Mouse (Mus musculus): ENCODE measurements at regions not wholly inside any gene's neighbourhood (a gene's known extent, or its start where the extent isn't known, plus 50 kb on each side); places are given as distances from the start of the nearest gene placed in this dataset.

DNA sequence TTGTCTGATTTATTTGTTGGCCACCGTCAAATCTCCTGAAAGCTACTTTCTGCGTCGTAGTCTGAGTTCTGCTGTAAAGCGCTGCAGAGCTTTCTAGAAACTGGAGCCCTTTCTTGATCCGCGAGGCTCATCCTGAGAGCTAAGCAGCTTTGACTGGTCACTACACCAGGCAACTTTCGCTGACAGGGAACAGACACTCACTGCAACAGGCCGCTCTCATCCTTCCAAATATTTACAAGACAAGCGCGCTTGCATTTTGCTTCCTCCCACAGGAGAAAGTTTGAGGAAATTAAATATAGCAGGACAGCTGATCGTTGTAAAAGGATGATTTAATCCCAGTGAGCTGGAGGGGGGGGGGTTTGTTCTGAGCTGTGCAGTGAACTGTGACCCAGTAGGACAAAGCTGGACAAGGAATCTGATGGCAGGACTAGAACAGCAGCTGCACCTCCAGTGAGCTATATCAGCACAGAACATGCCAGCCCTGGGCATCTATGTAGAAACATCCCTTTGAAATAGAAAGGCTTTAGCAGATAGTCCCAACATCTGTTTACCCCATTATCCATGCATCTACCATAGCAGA lies 85.4 kb upstream of the Gas1 start:
- Histone ChIP-seq H3K4me1 (ENCODE audit: insufficient read depth) (no peaks in the 10 kb centered on the region), H3K4me2 (ENCODE audit: low read depth) (no peak overlapping the region), H3K36me3 (ENCODE audit: insufficient read depth) (no peaks in the 10 kb centered on the region), H3K9me3 (ENCODE audit: low read length) (no peaks in the 10 kb centered on the region), H3K27ac (ENCODE audit: low read depth, low read length) (no peak overlapping the region), H3K27me3 (ENCODE audit: insufficient read depth, low read length) (no peaks in the 10 kb centered on the region), H3K9ac (no peak overlapping the region), H3K4me3 (ENCODE audit: low read depth, low read length) (no peak overlapping the region)
- TF ChIP-seq CTCF (IDR thresholded peaks at IDR 0.05; ENCODE audit: low read depth) = no peak
- 84% methylated on average over 11 of the region's 11 CpGs for WGBS
- ATAC-seq (no peak), DNase-seq (no peak)

DNA sequence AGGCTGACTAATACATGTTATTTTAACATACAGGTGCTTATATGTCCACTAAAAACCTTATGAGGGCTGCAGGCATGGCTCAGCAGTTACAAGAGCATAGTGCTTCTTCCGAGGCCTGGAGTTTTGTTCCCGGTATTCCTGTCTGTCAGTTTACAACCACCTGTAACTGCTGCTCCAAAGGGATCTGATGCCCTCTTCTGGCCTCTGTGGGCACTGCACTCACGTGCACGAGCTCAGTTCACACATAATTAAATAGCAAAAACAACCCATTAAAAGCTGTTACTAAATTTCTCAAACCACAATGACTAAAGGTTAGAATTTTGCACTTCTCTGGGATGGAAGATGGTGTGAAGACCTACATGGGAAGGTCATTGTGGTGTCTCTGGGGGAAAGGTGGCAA lies 87.3 kb upstream of the Gas1 start:
- Histone ChIP-seq H3K4me3 (ENCODE audit: low read depth, low read length) (no peak overlapping the region), H3K27me3 (ENCODE audit: insufficient read depth, low read length) (no peaks in the 10 kb centered on the region), H3K27ac (ENCODE audit: low read depth, low read length) (no peak overlapping the region), H3K9me3 (ENCODE audit: low read length) (no peaks in the 10 kb centered on the region), H3K9ac (no peak overlapping the region), H3K36me3 (ENCODE audit: insufficient read depth) (no peaks in the 10 kb centered on the region), H3K4me2 (ENCODE audit: low read depth) (no peak overlapping the region), H3K4me1 (ENCODE audit: insufficient read depth) (no peaks in the 10 kb centered on the region)
- 95% methylated on average over 4 of the region's 4 CpGs for WGBS
- no peak for TF ChIP-seq CTCF (IDR thresholded peaks at IDR 0.05; ENCODE audit: low read depth)
- ATAC-seq = no peak
- DNase-seq = no peak

DNA sequence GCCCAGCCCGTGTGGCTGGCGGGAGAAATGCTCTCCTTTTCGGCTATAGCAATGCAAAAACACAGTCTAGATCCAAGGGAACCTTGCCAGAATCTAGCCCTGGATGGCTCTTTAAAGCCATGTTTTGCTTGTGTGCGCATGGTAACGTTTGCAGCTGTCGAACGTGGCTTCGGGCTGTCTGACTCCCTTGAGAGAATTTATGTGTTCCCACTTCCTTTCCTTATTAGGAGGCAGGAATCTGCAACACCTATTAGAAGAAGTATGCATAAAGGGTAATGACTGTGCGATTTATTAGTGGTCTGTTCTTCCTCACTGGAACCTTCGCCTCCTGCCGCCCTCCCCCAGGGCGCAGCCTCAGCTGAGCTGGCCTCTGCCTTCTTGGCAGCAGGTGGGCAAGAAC lies 90.4 kb upstream of the Gas1 start:
- no peaks in the 10 kb centered on the region for H3K36me3 ChIP-seq (ENCODE audit: insufficient read depth)
- 0 out of 2 replicates have a peak overlapping the region, but pooled peaks have one; percentile 8 for H3K4me2 ChIP-seq (ENCODE audit: low read depth)
- ATAC-seq = peak; percentile 47; the same call in 1 of the 2 replicates
- no peaks in the 10 kb centered on the region for H3K9me3 ChIP-seq (ENCODE audit: low read length)
- no peak overlapping the region for H3K27ac ChIP-seq (ENCODE audit: low read depth, low read length)
- H3K9ac ChIP-seq = no peak overlapping the region
- 40% methylated on average over 12 of the region's 12 CpGs for WGBS
- H3K4me1 ChIP-seq (ENCODE audit: insufficient read depth) = no peaks in the 10 kb centered on the region
- H3K27me3 ChIP-seq (ENCODE audit: insufficient read depth, low read length) = no peaks in the 10 kb centered on the region
- TF ChIP-seq CTCF (IDR thresholded peaks at IDR 0.05; ENCODE audit: low read depth) = no peak
- H3K4me3 ChIP-seq (ENCODE audit: low read depth, low read length) = no peak overlapping the region
- DNase-seq = peak; percentile 51

DNA sequence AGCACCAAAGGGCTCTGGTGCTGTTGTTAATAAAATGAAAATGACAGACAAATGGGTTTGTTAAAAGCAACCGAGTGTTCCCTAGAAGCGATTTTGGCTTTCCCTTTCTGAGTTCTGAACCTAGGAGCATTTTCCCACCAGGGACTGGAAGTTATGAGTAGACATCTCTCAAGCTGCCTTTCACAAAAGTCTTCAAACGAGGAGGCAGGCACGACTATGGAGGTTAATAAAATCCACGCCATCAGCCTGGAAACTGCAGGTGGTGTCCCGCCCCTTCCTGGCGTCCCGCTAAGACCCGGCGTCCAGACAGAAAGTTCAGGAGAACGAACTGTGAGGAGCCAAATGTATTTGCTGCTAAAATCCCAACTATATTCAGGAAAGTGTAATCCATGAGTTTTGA lies 91.1 kb upstream of the Gas1 start:
- no peaks in the 10 kb centered on the region for H3K9me3 ChIP-seq (ENCODE audit: low read length)
- no peak for TF ChIP-seq CTCF (IDR thresholded peaks at IDR 0.05; ENCODE audit: low read depth)
- no peak overlapping the region for H3K9ac ChIP-seq
- H3K27ac ChIP-seq (ENCODE audit: low read depth, low read length) = no peak overlapping the region
- no peaks in the 10 kb centered on the region for H3K27me3 ChIP-seq (ENCODE audit: insufficient read depth, low read length)
- ATAC-seq = no peak
- no peaks in the 10 kb centered on the region for H3K4me1 ChIP-seq (ENCODE audit: insufficient read depth)
- no peak overlapping the region for H3K4me3 ChIP-seq (ENCODE audit: low read depth, low read length)
- DNase-seq = no peak
- WGBS = 79% methylated on average over 11 of the region's 11 CpGs
- H3K4me2 ChIP-seq (ENCODE audit: low read depth) = no peak overlapping the region
- no peaks in the 10 kb centered on the region for H3K36me3 ChIP-seq (ENCODE audit: insufficient read depth)

DNA sequence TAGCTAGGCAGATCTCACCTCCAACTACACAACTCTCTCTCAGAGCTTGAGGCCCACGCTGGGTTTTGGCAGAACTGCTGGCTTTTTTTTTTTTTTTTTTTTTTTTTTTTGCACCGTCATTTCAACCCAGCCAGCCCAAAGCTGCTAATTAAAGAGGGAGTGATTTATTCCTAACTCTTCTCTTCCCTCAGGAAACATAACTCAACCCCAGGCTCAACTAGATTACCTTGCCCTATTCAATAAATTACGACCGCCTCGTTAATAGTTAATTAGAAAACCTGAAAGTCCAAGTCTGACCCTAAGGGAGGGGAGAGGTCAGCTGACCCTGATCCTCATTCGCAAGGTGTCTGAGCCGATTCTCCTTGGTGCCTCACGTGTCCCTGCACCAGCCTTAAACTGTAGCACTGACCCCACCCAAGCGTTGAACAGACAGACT lies 92.3 kb upstream of the Gas1 start:
- 41% methylated on average over 9 of the region's 9 CpGs for WGBS
- Histone ChIP-seq H3K9me3 (ENCODE audit: low read length) (no peaks in the 10 kb centered on the region; the same call in 1 of the 2 replicates), H3K27me3 (ENCODE audit: insufficient read depth, low read length) (no peaks in the 10 kb centered on the region), H3K27ac (ENCODE audit: low read depth, low read length) (no peak overlapping the region), H3K4me1 (ENCODE audit: insufficient read depth) (no peaks in the 10 kb centered on the region), H3K9ac (no peak overlapping the region), H3K4me2 (ENCODE audit: low read depth) (no peak overlapping the region), H3K4me3 (ENCODE audit: low read depth, low read length) (no peak overlapping the region), H3K36me3 (ENCODE audit: insufficient read depth) (no peaks in the 10 kb centered on the region)
- no peak for DNase-seq
- TF ChIP-seq CTCF (IDR thresholded peaks at IDR 0.05; ENCODE audit: low read depth) = no peak
- no peak for ATAC-seq

DNA sequence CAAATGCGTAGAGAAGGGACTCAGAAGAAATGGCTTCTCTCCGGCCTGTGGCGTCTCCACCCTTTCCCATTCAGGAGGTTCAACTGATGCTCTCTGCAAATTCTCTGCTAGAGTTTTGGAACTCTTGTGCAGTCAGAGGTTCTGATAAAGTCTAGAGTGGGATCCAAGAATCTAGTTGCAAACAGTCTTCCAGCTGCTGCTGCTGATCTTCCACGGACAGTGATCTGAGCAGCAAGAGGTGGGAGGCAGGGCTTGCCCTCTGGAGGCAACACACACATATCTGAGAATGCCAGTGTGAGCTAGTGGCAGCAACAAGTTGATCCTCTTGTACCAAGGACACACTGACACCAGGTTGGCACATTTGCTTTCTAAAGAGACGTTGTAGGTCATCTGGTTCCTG lies 93.4 kb upstream of the Gas1 start:
- Histone ChIP-seq H3K9me3 (ENCODE audit: low read length) (no peaks in the 10 kb centered on the region; the same call in 1 of the 2 replicates), H3K27me3 (ENCODE audit: insufficient read depth, low read length) (no peaks in the 10 kb centered on the region), H3K36me3 (ENCODE audit: insufficient read depth) (no peaks in the 10 kb centered on the region), H3K4me2 (ENCODE audit: low read depth) (no peak overlapping the region), H3K27ac (ENCODE audit: low read depth, low read length) (no peak overlapping the region), H3K9ac (no peak overlapping the region), H3K4me1 (ENCODE audit: insufficient read depth) (no peaks in the 10 kb centered on the region), H3K4me3 (ENCODE audit: low read depth, low read length) (no peak overlapping the region)
- no peak for ATAC-seq
- no peak for TF ChIP-seq CTCF (IDR thresholded peaks at IDR 0.05; ENCODE audit: low read depth)
- 90% methylated on average over 5 of the region's 5 CpGs for WGBS
- no peak for DNase-seq

DNA sequence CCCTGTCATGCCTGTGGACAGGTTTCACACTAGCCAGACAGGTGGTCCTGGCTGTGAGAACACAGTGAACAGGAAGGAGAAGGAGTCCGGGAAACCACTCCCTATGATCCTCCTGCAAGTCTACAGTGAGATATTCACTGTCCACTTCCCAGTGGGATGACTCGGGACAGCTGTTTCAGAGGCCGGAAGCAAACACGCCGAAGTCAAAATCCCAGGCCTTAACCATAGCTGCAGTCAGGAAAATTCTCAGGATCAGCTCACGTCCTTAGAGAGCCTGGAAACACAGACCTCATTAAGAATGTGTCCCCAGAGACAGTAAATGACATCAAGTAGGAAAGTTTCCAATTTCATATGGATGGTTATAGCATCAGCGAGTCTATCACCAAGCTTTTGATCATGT lies 96.2 kb upstream of the Gas1 start:
- 92% methylated on average over 7 of the region's 7 CpGs for WGBS
- no peak overlapping the region for H3K4me2 ChIP-seq (ENCODE audit: low read depth)
- no peak overlapping the region for H3K4me3 ChIP-seq (ENCODE audit: low read depth, low read length)
- H3K27ac ChIP-seq (ENCODE audit: low read depth, low read length) = no peak overlapping the region
- H3K36me3 ChIP-seq (ENCODE audit: insufficient read depth) = no peaks in the 10 kb centered on the region
- H3K4me1 ChIP-seq (ENCODE audit: insufficient read depth) = no peaks in the 10 kb centered on the region
- DNase-seq = no peak
- no peaks in the 10 kb centered on the region for H3K27me3 ChIP-seq (ENCODE audit: insufficient read depth, low read length)
- no peak overlapping the region for H3K9ac ChIP-seq
- no peak for ATAC-seq
- H3K9me3 ChIP-seq (ENCODE audit: low read length) = no peaks in the 10 kb centered on the region; the same call in 1 of the 2 replicates
- TF ChIP-seq CTCF (IDR thresholded peaks at IDR 0.05; ENCODE audit: low read depth) = no peak

Data from forebrain, postnatal 0 days (tissue).